Mouse (Mus musculus) forebrain, embryonic 10.5 days (tissue): Measurements from ENCODE around the gene Rnh1. TPM values are rescaled to one million over a fixed set of nuclear protein-coding genes. Genes with fewer than 3 reads are reported as not detected.

ENCODE experiments used
- DNase-seq: peaks from one replicate; pipeline ENCODE4 v3.0.0-alpha.2; 2017; ENCODE audit warnings: low spot score; ENCODE audit errors: extremely low spot score
- H3K27ac ChIP-seq: fragments of 300-500 bp; sonication (generic); 2 replicates; pipeline ENCODE4 v1.5.1; 2016; ENCODE audit warnings: mild to moderate bottlenecking
- H3K27me3 ChIP-seq: fragments of 300-500 bp; sonication (generic); 2 replicates; pipeline ENCODE4 v1.6.1; 2016; ENCODE audit warnings: mild to moderate bottlenecking; ENCODE audit not compliant: poor library complexity, severe bottlenecking
- H3K36me3 ChIP-seq: fragments of 300-500 bp; sonication (generic); replicated peaks from 2 replicates; pipeline ENCODE4 v1.6.1; 2016; ENCODE audit warnings: mild to moderate bottlenecking, moderate library complexity
- H3K4me1 ChIP-seq: fragments of 300-500 bp; sonication (generic); 2 replicates; pipeline ENCODE4 v1.6.1; 2016
- H3K4me3 ChIP-seq: fragments of 300-500 bp; sonication (generic); 2 replicates; pipeline ENCODE4 v1.5.1; 2016; ENCODE audit warnings: mild to moderate bottlenecking, moderate library complexity
- H3K9me3 ChIP-seq: fragments of 300-500 bp; sonication (generic); 2 replicates; pipeline ENCODE4 v1.6.1; 2016; ENCODE audit warnings: mild to moderate bottlenecking, moderate library complexity
- WGBS: fragments of 180-500 bp; shearing (Covaris S2); methylation state at CpG from one replicate; pipeline ENCODE4 v1.1.7; 2016; 5-methylcytosine and 5-hydroxymethylcytosine counted together
- polyA plus RNA-seq: library from polyadenylated mRNA; unstranded; fragments of >200 nt; fragmentation: Nextera tagmentation; extraction: Ambion mirVana; gene quantifications from 2 replicates; pipeline ENCODE4 v1.2.1, GENCODE M21; 2016

The Rnh1 gene
- polyA plus RNA-seq, 1 experiment from 2014 or later: 66.6 TPM

- WGBS: 93% methylated on average over 3 of the region's 3 CpGs
- Histone ChIP-seq H3K27me3 (no peaks in the 10 kb centered on the region), H3K27ac (no peak overlapping the region), H3K4me1 (no peaks in the 10 kb centered on the region), H3K9me3 (no peaks in the 10 kb centered on the region), H3K4me3 (no peak overlapping the region), H3K36me3 (peaks cover 82% of the 10 kb centered on the region)
- no peak for DNase-seq
These were observed 28.0 kb downstream of the Rnh1 start for GRCm38 (mm10) chr7:141144650-141145049.

GRCm38 (mm10) chr7:141143861-141144260 is 28.8 kb downstream of the Rnh1 start:
- Histone ChIP-seq H3K27me3 (no peaks in the 10 kb centered on the region), H3K4me1 (no peaks in the 10 kb centered on the region), H3K9me3 (no peaks in the 10 kb centered on the region), H3K36me3 (peaks cover 86% of the 10 kb centered on the region), H3K4me3 (no peak overlapping the region), H3K27ac (no peak overlapping the region)
- DNase-seq: no peak
- 91% methylated on average over 2 of the region's 2 CpGs for WGBS

GRCm38 (mm10) chr7:141143112-141143511 is 29.5 kb downstream of the Rnh1 start:
- Histone ChIP-seq H3K27ac (no peak overlapping the region), H3K36me3 (peaks cover 87% of the 10 kb centered on the region), H3K4me3 (no peak overlapping the region), H3K9me3 (no peaks in the 10 kb centered on the region), H3K27me3 (no peaks in the 10 kb centered on the region), H3K4me1 (no peaks in the 10 kb centered on the region)
- no peak for DNase-seq
- WGBS: 55% methylated on average over 5 of the region's 5 CpGs

GRCm38 (mm10) chr7:141141326-141141725 is 31.3 kb downstream of the Rnh1 start:
- Histone ChIP-seq H3K4me3 (no peak overlapping the region), H3K36me3 (peaks cover 87% of the 10 kb centered on the region), H3K27ac (no peak overlapping the region), H3K9me3 (no peaks in the 10 kb centered on the region), H3K4me1 (no peaks in the 10 kb centered on the region), H3K27me3 (no peaks in the 10 kb centered on the region)
- 90% methylated on average over 4 of the region's 4 CpGs for WGBS
- no peak for DNase-seq

- WGBS: 57% methylated on average over 12 of the region's 12 CpGs
- Histone ChIP-seq H3K36me3 (peaks cover 29% of the 10 kb centered on the region), H3K4me1 (peaks cover 24% of the 10 kb centered on the region), H3K27ac (peak overlapping the region; percentile 93), H3K27me3 (no peaks in the 10 kb centered on the region), H3K4me3 (peak overlapping the region; percentile 87), H3K9me3 (no peaks in the 10 kb centered on the region)
- DNase-seq: no peak
These were observed 40.5 kb downstream of the Rnh1 start for GRCm38 (mm10) chr7:141131904-141132755.

GRCm38 (mm10) chr7:141131024-141131820 is 41.4 kb downstream of the Rnh1 start:
- peak overlapping the region; percentile 87 for H3K4me3 ChIP-seq
- peak overlapping the region; percentile 93 for H3K27ac ChIP-seq
- no peaks in the 10 kb centered on the region for H3K9me3 ChIP-seq
- peak; percentile 94 for DNase-seq
- peaks cover 24% of the 10 kb centered on the region for H3K4me1 ChIP-seq
- H3K36me3 ChIP-seq: peaks cover 20% of the 10 kb centered on the region
- WGBS: under 1% methylated on average over 59 of the region's 59 CpGs
- H3K27me3 ChIP-seq: no peaks in the 10 kb centered on the region

GRCm38 (mm10) chr7:141123517-141123856 is 49.2 kb downstream of the Rnh1 start:
- Histone ChIP-seq H3K4me3 (peak overlapping the region; percentile 59), H3K36me3 (no peaks in the 10 kb centered on the region), H3K27me3 (peaks cover 1% of the 10 kb centered on the region; the same call in 1 of the 2 replicates), H3K27ac (peak overlapping the region; percentile 86), H3K9me3 (no peaks in the 10 kb centered on the region), H3K4me1 (peaks cover 12% of the 10 kb centered on the region)
- WGBS: 3% methylated on average over 15 of the region's 15 CpGs
- no peak for DNase-seq

GRCm38 (mm10) chr7:141122689-141123516 is 49.8 kb downstream of the Rnh1 start:
- Histone ChIP-seq H3K27ac (peak overlapping the region; percentile 86), H3K4me1 (peaks cover 12% of the 10 kb centered on the region), H3K9me3 (no peaks in the 10 kb centered on the region), H3K4me3 (peak overlapping the region; percentile 59), H3K36me3 (no peaks in the 10 kb centered on the region), H3K27me3 (peaks cover 7% of the 10 kb centered on the region)
- WGBS: 3% methylated on average over 29 of the region's 29 CpGs
- DNase-seq: peak; percentile 98

- 51% methylated on average over 14 of the region's 14 CpGs for WGBS
- peaks cover 17% of the 10 kb centered on the region for H3K4me1 ChIP-seq
- peaks cover 14% of the 10 kb centered on the region for H3K27me3 ChIP-seq
- no peaks in the 10 kb centered on the region for H3K36me3 ChIP-seq
- peak within 1 kb of the TSS; percentile 86 for H3K27ac ChIP-seq
- peak within 1 kb of the TSS; percentile 59 for H3K4me3 ChIP-seq
- no peaks in the 10 kb centered on the region for H3K9me3 ChIP-seq
- DNase-seq: no peak
These were observed 50.4 kb downstream of the Rnh1 start, which contains the start of gene Ptdss2 for GRCm38 (mm10) chr7:141122245-141122644. Ptdss2 (plus strand) TSS chr7:141122382.

- WGBS: 82% methylated on average over 5 of the region's 5 CpGs
- Histone ChIP-seq H3K4me3 (no peak overlapping the region), H3K27me3 (peaks cover 25% of the 10 kb centered on the region), H3K9me3 (no peaks in the 10 kb centered on the region), H3K4me1 (peaks cover 17% of the 10 kb centered on the region), H3K36me3 (no peaks in the 10 kb centered on the region), H3K27ac (no peak overlapping the region)
- DNase-seq: no peak
These were observed 51.6 kb downstream of the Rnh1 start for GRCm38 (mm10) chr7:141121051-141121531.

- peaks cover 27% of the 10 kb centered on the region for H3K27me3 ChIP-seq
- DNase-seq: no peak
- 86% methylated on average over 3 of the region's 3 CpGs for WGBS
- no peak overlapping the region for H3K4me3 ChIP-seq
- no peaks in the 10 kb centered on the region for H3K36me3 ChIP-seq
- H3K27ac ChIP-seq: no peak overlapping the region
- no peaks in the 10 kb centered on the region for H3K9me3 ChIP-seq
- peaks cover 17% of the 10 kb centered on the region for H3K4me1 ChIP-seq
These were observed 52.1 kb downstream of the Rnh1 start for GRCm38 (mm10) chr7:141120605-141121004.

- DNase-seq: no peak
- Histone ChIP-seq H3K27ac (no peak overlapping the region), H3K27me3 (peaks cover 27% of the 10 kb centered on the region), H3K4me1 (peaks cover 17% of the 10 kb centered on the region), H3K9me3 (no peaks in the 10 kb centered on the region), H3K36me3 (no peaks in the 10 kb centered on the region), H3K4me3 (no peak overlapping the region)
- 75% methylated on average over 3 of the region's 3 CpGs for WGBS
These were observed 53.2 kb downstream of the Rnh1 start for GRCm38 (mm10) chr7:141119487-141119886.
